ENCODE assay signal across 23 mouse cellular contexts in the genomic region with DNA sequence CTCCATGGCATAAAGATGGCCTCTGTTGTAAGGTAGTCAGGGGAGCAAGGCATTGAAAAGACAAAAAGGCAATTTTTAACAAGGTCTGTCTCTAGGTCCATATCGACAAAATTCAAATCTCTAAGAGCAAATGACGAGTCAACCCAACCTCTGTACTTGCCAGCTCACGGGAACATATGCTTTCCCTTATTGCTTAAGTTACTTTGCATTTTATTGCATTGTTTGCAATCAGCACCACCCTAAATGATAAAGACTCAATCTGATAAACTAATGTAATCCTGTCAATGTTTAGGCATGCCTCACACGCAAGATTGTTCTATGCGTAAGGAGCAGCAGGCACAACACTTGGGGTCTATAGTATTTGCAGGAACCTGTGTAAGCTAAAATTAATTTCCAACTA. TPM values are rescaled to one million over a fixed set of nuclear protein-coding genes. Genes with fewer than 3 reads are reported as not detected.
DNase-seq lines count a peak whose midpoint lies in the region; ATAC-seq and TF ChIP-seq lines count a peak whose summit lies in the region.
"Had no signal": no experiment of that assay in that cellular context is flagged by ENCODE, and none has a peak within 500 bp of the region (broad histone marks: within the 10 kb centered on the region; RNA-seq: fewer than 3 reads in every experiment).

No protein-coding gene starts in this region.

- H3K4me2 ChIP-seq in intestine, embryonic 15.5 days (replicated peaks), result no peak overlapping the region
- H3K4me2 ChIP-seq in intestine, embryonic 16.5 days (ENCODE audit: low read depth, low read length), result no peak overlapping the region
- H3K4me2 ChIP-seq: embryonic facial prominence, embryonic 12.5 days; forebrain, embryonic 13.5 days; forebrain, embryonic 15.5 days had no signal

- H3K9me3 ChIP-seq in intestine, embryonic 15.5 days, result no peaks in the 10 kb centered on the region
- H3K9me3 ChIP-seq in intestine, embryonic 16.5 days (ENCODE audit: control insufficient read depth, low read length), result no peaks in the 10 kb centered on the region
- H3K9me3 ChIP-seq: embryonic facial prominence, embryonic 10.5 days; embryonic facial prominence, embryonic 12.5 days; forebrain, embryonic 13.5 days; forebrain, embryonic 15.5 days had no signal

- no peak for DNase-seq in kidney, adult 8-10 months
- no peak for DNase-seq in lung, postnatal 4 days
- DNase-seq: adrenal gland, adult 8-10 months; adrenal gland, postnatal 14 days; adrenal gland, postnatal 36 days; cerebellum, adult 11-12 months; cerebellum, adult 2 months; cerebellum, adult 9-10 months; cerebellum, postnatal 10 days; cerebellum, postnatal 25 days; forebrain, postnatal 0 days had no signal

- no peak for TF ChIP-seq POLR2A in small intestine, adult 2 months (IDR thresholded peaks at IDR 0.05; ENCODE audit: low read depth, low read length)

- H3K36me3 ChIP-seq in intestine, embryonic 15.5 days, result no peaks in the 10 kb centered on the region
- H3K36me3 ChIP-seq in intestine, embryonic 16.5 days (ENCODE audit: control insufficient read depth, insufficient read depth, low read length), result no peaks in the 10 kb centered on the region
- no peaks in the 10 kb centered on the region for H3K36me3 ChIP-seq in small intestine, adult 2 months (ENCODE audit: control insufficient read depth, insufficient read depth, low read length)
- H3K36me3 ChIP-seq: embryonic facial prominence, embryonic 10.5 days; embryonic facial prominence, embryonic 12.5 days; forebrain, embryonic 15.5 days; G1E had no signal

- no peaks in the 10 kb centered on the region for H3K27me3 ChIP-seq in intestine, embryonic 15.5 days (replicated peaks)
- H3K27me3 ChIP-seq in intestine, embryonic 16.5 days (replicated peaks; ENCODE audit: control insufficient read depth, insufficient read depth, low read length), result no peaks in the 10 kb centered on the region
- H3K27me3 ChIP-seq in small intestine, adult 2 months (ENCODE audit: control insufficient read depth, insufficient read depth, low read length), result no peaks in the 10 kb centered on the region
- H3K27me3 ChIP-seq: CH12.LX; embryonic facial prominence, embryonic 12.5 days; forebrain, embryonic 13.5 days; forebrain, embryonic 15.5 days; Patski had no signal

- H3K4me3 ChIP-seq in intestine, embryonic 15.5 days (replicated peaks), result no peak overlapping the region
- H3K4me3 ChIP-seq in intestine, embryonic 16.5 days (ENCODE audit: low read length), result no peak overlapping the region
- H3K4me3 ChIP-seq in small intestine, adult 2 months (ENCODE audit: low read depth, low read length), result no peak overlapping the region
- H3K4me3 ChIP-seq: embryonic facial prominence, embryonic 10.5 days; embryonic facial prominence, embryonic 12.5 days; forebrain, embryonic 13.5 days; forebrain, embryonic 15.5 days had no signal

- no peak overlapping the region for H3K9ac ChIP-seq in intestine, embryonic 15.5 days
- H3K9ac ChIP-seq in intestine, embryonic 16.5 days (ENCODE audit: low read depth, low read length), result no peak overlapping the region
- H3K9ac ChIP-seq: embryonic facial prominence, embryonic 12.5 days; forebrain, embryonic 13.5 days; forebrain, embryonic 15.5 days; forebrain, postnatal 0 days had no signal

- ATAC-seq in intestine, embryonic 15.5 days, result peak; percentile 74
- ATAC-seq in intestine, embryonic 16.5 days, result peak; percentile 83
- ATAC-seq: activated CD4-positive, CD25-positive, alpha-beta regulatory T cell, adult 4 months; CD4-positive, CD25-positive, alpha-beta regulatory T cell, adult 4 months; forebrain, embryonic 13.5 days; forebrain, embryonic 15.5 days; forebrain, postnatal 0 days; Patski had no signal

- no peak overlapping the region for H3K27ac ChIP-seq in intestine, embryonic 15.5 days
- peak overlapping the region; percentile 66 for H3K27ac ChIP-seq in intestine, embryonic 16.5 days (ENCODE audit: low read length)
- peak overlapping the region; percentile 99 for H3K27ac ChIP-seq in small intestine, adult 2 months (ENCODE audit: insufficient read depth, low read depth, low read length)
- H3K27ac ChIP-seq: embryonic facial prominence, embryonic 10.5 days; embryonic facial prominence, embryonic 12.5 days; forebrain, embryonic 13.5 days; forebrain, embryonic 15.5 days had no signal

- 76% methylated on average over 5 of the region's 5 CpGs for WGBS in intestine, embryonic 15.5 days
- 70% methylated on average over 5 of the region's 5 CpGs for WGBS in intestine, embryonic 16.5 days
- 39% methylated on average over 5 of the region's 5 CpGs for WGBS in small intestine, adult 2 months

- no peaks in the 10 kb centered on the region for H3K4me1 ChIP-seq in intestine, embryonic 15.5 days (replicated peaks)
- 0 out of 2 replicates have a peak, but pooled peaks cover 3% of the 10 kb centered on the region for H3K4me1 ChIP-seq in intestine, embryonic 16.5 days (ENCODE audit: control insufficient read depth, insufficient read depth, low read length)
- peaks cover 4% of the 10 kb centered on the region; the same call in 1 of the 2 replicates for H3K4me1 ChIP-seq in small intestine, adult 2 months (ENCODE audit: control insufficient read depth, insufficient read depth, insufficient read length, low read length)

- no peak for TF ChIP-seq CTCF in small intestine, adult 2 months (IDR thresholded peaks at IDR 0.05; ENCODE audit: extremely low read depth, insufficient read length, insufficient replicate concordance, low read depth, low read length)

RNA-seq across cellular contexts. Expression of a gene that starts 24.0 kb away (rescaled TPM):
- polyA plus RNA-seq in intestine, embryonic 15.5 days (2015; fragmentation: Nextera tagmentation; extraction: Ambion mirVana), result 5.5 and 6.7 TPM in 2 replicates
- 8.2 and 10.6 TPM in 2 replicates for polyA plus RNA-seq in intestine, embryonic 16.5 days (2015; fragmentation: Nextera tagmentation; extraction: Ambion mirVana)
- polyA plus RNA-seq in small intestine, adult 2 months (2012; rRNA removed), result 2.0 and 2.1 TPM in 2 replicates
